Mouse (Mus musculus): ENCODE data around the gene Hmg20a.

- TF ChIP-seq TAL1 (IDR thresholded peaks at IDR 0.05; ENCODE audit: low read length) (no peak), GATA1 (IDR thresholded peaks at IDR 0.05; ENCODE audit: low read length) (no peak)
These were observed 22.1 kb upstream of the Hmg20a start for GRCm38 (mm10) chr9:56396306-56396705.
